Mouse (Mus musculus): ENCODE data around the gene Plk5. TPM values are rescaled to one million over a fixed set of nuclear protein-coding genes. Genes with fewer than 3 reads are reported as not detected.
A peak's percentile ranks its signal among the peaks of the same experiment; 100 is the strongest.
"Not testable (repeated sequence)": the region's sequence is repeated elsewhere in the genome, so short reads cannot be mapped to it uniquely, and the experiment has no call there.

The Plk5 gene
- total RNA-seq, 2 experiments from 2014 or later: 14.6 to 16.9 TPM

DNA sequence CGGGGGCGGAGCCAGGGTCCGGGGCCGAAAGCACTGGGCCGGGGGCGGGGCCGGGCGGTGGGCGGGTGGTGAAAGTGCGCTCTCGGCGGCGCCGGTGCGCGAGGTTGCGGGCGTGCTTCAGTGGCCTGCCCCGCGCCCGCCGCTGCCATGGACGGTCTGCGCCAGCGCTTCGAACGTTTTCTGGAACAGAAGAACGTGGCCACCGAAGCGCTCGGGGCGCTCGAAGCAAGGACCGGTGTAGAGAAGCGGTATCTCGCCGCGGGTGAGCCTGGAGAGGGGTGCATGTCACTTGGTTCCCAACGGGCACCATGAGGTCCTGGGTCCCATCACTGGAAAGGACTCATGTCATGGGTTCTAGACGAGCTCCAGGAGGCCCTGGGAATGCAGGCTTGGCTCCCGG is 26.2 kb upstream of the Plk5 start:
- no peak for DNase-seq (ENCODE audit: extremely low spot score in 1 of 2, low spot score in 1 of 2)

DNA sequence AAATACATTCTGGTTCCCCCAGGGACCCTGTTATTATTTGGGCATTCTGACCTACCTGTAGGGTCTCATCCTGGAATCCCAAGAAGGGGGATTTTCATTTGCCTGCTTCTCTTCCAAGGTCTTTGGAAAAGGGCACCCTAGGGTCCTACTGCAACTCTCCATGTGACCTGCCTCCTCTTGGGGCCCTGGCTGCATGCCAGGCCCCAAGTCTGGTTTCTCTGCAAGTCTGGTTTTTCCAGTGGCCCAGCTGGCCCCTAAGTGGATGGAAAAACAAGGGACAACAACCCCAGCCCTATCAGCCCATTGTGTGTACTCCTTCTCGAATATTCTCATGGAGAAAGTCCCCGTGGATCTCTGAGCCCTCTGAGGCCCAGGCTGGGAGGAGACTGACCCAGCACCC is 25.4 kb upstream of the Plk5 start:
- no peak for DNase-seq (ENCODE audit: extremely low spot score in 1 of 2, low spot score in 1 of 2)

DNA sequence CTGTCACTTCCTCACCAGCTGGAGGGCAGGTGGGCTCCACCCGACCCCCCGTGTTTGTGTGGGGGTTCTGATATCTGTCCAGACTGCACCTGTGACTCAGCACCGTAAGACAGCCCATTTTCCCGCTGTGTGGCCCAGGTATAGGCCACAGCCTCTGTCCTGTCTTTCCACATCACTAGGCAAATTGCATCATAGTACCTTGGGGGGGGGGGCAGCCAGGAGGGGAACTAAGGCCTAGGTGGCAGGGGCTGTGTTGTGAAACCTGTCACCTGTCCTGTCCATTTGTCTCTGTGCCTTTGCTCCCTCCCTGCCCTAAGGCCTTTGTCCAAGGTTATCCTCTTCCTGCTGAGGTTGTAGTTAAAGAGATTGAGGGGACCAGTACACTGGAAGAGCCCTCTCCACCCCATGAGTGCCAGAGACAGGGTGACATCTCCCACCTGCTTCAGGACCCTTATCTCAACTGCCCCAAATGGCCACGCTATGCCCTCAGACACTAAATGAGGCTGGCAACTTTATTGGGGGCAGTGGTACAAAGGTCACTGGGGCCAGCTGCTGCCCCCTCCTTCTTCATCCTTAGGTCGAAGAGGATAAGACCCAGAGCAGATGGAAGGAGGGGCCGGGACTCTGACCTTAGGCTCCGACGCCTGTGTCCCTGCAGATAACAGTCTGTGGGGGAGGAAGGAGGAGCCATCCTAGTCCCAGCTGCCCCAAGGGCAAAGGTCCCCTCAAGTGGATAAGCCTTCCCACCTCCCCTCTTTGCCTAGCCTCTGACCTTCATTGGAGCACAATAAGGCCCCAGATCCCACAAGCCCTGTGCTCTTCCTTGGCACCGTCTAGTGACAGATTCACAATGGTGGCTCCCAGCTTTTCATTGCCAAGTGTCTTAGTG is 24.4 kb upstream of the Plk5 start:
- DNase-seq (ENCODE audit: extremely low spot score in 1 of 2, low spot score in 1 of 2): no peak

DNA sequence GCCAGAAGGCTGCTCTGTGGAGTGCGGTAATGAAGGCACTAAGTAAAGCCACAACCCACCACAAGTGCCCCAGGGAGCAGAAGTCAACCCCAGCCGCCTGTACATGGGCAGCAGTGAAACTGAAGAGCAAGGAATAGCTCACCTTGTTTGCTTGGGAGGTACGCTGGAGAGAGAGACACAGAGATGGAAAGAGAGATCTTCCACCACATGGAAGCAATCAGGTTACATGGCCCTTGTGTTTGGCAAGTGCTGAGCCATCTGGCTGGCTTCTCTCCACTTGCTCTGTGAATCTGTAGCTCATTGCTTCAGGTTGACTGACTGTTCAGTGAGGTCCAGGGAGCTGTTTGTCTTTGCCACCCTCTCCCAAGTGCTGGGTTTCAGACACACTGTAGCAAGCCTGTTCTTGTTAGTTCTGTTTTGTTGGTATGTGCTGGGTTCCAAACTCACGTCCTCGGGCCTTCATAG is 23.7 kb upstream of the Plk5 start:
- no peak for DNase-seq (ENCODE audit: extremely low spot score in 1 of 2, low spot score in 1 of 2)

- DNase-seq (ENCODE audit: extremely low spot score in 1 of 2, low spot score in 1 of 2): no peak
Measured at GRCm38 (mm10) chr10:80336263-80336662, 20.0 kb upstream of the Plk5 start.

DNA sequence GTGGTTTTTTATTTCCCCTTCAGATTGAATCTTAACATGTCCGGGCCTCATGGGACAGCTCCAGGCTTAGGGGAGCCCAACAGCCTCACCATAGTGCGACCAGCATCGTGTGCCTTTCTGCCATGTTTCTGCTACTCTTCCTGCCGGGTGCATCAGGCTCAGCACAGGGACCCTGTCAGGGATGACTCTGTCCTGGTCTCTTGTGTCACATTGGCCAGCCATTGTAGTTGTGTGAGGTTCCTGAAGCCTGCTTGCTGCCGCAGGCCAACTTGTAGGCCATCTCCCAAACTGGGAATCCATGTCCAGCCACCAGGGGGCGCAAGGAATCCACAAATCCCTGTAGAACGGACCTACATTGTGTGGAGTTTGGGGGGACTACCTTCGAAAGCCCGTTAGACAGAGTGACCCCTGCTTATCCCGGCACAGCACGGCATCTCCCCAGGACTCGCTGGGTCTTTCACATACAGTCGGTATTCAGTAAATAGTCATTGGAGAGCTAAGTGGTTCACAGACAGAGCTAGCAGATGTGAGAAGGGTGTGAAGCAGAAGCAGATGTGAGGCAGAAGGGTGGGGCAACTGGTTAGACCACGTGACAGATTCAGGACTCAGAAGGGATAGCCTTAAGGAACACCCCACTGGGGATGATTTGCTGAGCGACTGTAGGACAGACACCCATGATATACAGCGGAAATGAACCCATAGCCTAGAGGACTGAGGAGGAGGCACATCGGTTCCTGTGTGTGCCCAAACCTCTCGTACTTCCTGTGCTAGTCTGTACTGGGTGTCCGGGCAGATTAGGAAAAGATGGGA is 16.1 kb upstream of the Plk5 start:
- peak; percentile 81 to 97 for DNase-seq (ENCODE audit: extremely low spot score in 1 of 2, low spot score in 1 of 2)

GRCm38 (mm10) chr10:80341026-80341425 is 15.2 kb upstream of the Plk5 start:
- no peak for DNase-seq (ENCODE audit: extremely low spot score in 1 of 2, low spot score in 1 of 2)

GRCm38 (mm10) chr10:80341491-80342304 is 14.6 kb upstream of the Plk5 start:
- DNase-seq (ENCODE audit: extremely low spot score in 1 of 2, low spot score in 1 of 2): no peak

- no peak for DNase-seq (ENCODE audit: extremely low spot score in 1 of 2, low spot score in 1 of 2)
Measured at GRCm38 (mm10) chr10:80342305-80342748, 13.9 kb upstream of the Plk5 start.

DNA sequence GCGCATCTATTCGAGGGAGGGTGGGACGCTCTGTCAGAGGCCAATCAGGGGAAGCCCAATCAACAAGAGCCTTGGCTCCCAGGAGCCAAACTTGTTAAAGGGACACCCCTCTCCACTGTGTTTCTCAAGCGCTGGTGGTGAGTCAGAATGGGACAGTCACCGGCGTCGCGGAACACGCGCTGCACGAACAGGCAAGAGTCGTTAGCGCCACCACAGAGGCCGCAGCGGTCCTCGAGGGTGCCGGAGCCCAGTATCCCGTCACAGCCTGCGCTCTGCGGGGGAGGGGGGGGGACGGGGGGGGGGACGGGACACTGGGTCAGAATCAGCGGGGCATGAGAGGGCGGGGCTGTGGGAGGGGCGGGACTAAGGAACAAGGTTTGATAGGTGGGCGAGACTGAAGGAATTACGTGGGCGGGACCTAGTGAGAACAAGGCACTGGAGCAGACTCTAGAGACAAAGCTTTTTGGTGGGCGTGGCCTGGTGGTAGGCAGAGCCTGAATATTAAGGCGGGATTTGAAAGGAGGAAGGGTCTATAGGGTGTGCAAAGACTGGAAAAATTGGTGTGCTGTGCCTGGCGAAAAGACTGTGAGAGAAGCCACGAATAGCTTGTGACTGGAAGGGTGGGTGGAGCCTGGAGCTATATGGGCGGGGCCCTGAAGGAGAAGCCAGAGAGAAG is 13.4 kb upstream of the Plk5 start:
- no peak for DNase-seq (ENCODE audit: extremely low spot score in 1 of 2, low spot score in 1 of 2)

GRCm38 (mm10) chr10:80343425-80343895 is 12.8 kb upstream of the Plk5 start:
- DNase-seq (ENCODE audit: extremely low spot score in 1 of 2, low spot score in 1 of 2): no peak

DNA sequence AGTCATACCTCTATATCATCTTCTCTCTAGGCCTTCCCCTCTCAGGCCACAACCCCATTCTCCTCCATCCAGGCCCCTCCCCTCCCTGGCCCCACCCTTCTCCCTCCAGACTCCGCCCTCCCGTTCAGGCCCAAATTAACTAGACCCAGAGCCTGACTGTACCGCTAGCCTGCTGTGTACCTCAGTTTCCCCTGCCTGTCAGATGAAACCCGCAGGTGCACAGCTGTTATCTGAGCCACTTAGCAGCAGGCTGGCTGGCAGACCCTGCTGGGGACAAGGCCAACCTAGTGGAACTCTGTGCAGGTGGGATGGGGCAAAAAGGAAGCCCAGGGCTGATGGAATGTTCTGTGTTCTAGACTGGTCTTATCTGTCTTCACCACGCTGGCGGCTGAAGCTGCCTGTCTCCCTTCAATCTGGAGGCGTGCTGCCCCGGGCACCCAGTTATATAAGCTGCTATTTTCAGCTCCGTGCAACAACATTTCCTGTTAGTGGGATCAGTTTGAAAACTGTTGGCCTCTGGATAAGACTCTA is 12.1 kb upstream of the Plk5 start:
- DNase-seq (ENCODE audit: extremely low spot score in 1 of 2, low spot score in 1 of 2): no peak

- DNase-seq (ENCODE audit: extremely low spot score in 1 of 2, low spot score in 1 of 2): no peak
Measured at GRCm38 (mm10) chr10:80345122-80345521, 11.1 kb upstream of the Plk5 start.

DNA sequence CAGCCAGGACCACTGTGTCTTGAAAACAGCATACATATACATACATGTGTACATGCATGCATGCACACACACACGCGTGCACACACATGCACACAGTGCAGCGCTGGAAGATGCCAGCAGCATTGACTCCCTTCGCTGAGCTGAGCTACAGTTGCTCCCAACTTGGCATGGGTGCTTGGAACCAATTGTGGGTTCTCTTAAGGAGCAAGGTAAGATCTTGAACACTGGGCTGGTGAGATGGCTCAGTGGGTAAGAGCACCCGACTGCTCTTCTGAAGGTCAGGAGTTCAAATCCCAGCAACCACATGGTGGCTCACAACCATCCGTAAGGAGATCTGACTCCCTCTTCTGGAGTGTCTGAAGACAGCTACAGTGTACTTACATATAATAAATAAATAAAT is 10.3 kb upstream of the Plk5 start:
- not testable (repeated sequence) for DNase-seq (ENCODE audit: extremely low spot score in 1 of 2, low spot score in 1 of 2)

- DNase-seq (ENCODE audit: extremely low spot score in 1 of 2, low spot score in 1 of 2): no peak
Measured at GRCm38 (mm10) chr10:80347514-80347967, 8.7 kb upstream of the Plk5 start.

DNA sequence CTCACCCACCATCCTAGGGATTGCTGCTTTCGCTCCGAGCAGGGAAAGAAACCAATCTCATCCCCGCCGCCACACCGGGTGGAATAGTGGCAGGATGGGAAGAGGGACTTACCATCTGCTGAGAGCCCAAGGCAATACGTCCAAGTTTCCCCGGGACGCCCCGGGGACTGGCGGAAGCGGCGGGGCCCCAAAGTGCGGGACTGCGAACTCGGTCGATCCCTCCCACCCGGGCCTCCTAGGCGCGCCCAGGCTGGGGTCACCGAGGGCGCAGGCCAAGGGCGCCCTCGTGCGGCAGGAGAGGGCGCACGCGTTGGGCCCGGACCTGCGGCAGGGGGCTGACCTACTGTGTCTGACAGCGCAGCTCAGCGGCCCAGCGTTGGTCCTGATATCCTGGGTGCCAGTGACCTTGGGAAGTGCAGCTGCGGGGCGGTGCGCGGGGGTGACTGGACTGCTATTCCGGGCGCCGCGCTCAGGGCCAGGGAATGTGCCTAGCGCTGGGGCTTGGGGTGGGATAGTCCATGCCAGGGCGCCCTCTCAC is 7.9 kb upstream of the Plk5 start, which contains the start of gene Adamtsl5:
TSS of gene Adamtsl5 (minus strand) at position 169 of the 538 bp plus-strand sequence.
- DNase-seq (ENCODE audit: extremely low spot score in 1 of 2, low spot score in 1 of 2): no peak

DNA sequence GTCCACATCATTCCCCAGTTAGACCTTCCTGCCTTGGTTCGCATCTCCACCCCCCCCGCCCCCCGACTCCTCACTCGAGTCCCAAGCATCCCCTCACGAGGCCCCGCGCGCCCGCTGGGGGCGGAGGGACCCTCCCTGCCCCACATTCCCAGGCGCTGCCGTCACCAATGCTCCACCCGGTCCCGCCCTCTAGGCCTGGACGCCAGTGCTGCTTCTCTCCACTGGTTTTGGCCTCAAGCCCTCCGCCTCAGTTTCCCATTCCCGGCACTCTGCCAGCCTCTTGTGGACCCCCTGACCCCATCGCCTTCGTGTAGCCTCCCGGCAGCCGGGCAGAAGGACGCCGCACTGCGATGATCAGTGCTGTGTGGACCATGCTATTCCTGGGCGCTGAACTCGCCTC is 7.3 kb upstream of the Plk5 start:
- no peak for DNase-seq (ENCODE audit: extremely low spot score in 1 of 2, low spot score in 1 of 2)

GRCm38 (mm10) chr10:80350292-80350691 is 6.0 kb upstream of the Plk5 start:
- DNase-seq (ENCODE audit: extremely low spot score in 1 of 2, low spot score in 1 of 2): peak; percentile 83 to 97

- DNase-seq (ENCODE audit: extremely low spot score in 1 of 2, low spot score in 1 of 2): no peak
Measured at GRCm38 (mm10) chr10:80351896-80352295, 4.4 kb upstream of the Plk5 start.

Measured in layer of hippocampus, postnatal 25 days (tissue).